Mouse (Mus musculus): ENCODE measurements around the gene Mpp5. TPM values are rescaled to one million over a fixed set of nuclear protein-coding genes. Genes with fewer than 3 reads are reported as not detected.
A peak's percentile ranks its signal among the peaks of the same experiment; 100 is the strongest.

The Mpp5 gene
- total and polyA plus RNA-seq, 2 experiments from 2014 or later = 12.7 to 14.5 TPM

DNA sequence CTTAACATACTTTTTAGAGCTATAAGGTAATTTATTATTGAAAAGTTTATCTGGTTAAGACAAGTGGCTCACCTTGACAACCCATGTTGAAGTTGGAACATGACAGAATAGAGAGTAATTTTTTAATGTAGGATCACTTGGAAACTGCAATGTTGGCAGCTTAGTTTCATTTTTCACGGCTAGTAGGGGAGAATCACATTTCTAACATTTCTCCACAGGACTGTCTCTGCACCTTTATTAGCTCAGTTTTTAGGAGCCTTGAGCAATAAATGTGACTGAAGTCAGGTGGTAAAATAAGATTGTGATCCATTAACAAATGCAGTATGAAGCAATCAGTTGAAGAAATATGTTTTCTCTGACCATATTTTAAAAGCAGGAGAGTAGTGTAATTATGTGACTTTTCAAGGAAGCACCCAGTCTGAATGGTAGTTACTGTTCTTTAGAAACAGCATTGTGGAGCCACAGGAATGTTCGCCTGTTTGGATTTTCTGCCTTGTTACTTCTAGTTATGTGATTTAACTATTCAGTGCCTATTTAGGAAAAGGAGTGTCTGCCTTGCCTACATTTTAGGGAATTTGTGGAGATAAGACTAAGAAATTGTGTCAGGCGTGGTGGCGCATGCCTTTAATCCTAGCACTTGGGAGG, 29.8 kb downstream of the Mpp5 start:
- Histone ChIP-seq H3K4me3 (ENCODE audit: low read length) (no peak overlapping the region), H3K36me3 (ENCODE audit: insufficient read depth, low read length) (no peaks in the 10 kb centered on the region), H3K27ac (no peak overlapping the region), H3K9ac (replicated peaks; ENCODE audit: low read length) (no peak overlapping the region), H3K4me2 (ENCODE audit: low read depth, low read length) (0 out of 2 replicates have a peak overlapping the region, but pooled peaks have one; percentile 1), H3K9me3 (ENCODE audit: low read length) (no peaks in the 10 kb centered on the region), H3K27me3 (ENCODE audit: insufficient read depth, low read length) (no peaks in the 10 kb centered on the region), H3K4me1 (ENCODE audit: insufficient read depth, low read length) (no peaks in the 10 kb centered on the region)
- WGBS = 56% methylated on average over 4 of the region's 4 CpGs
- ATAC-seq (no peak), DNase-seq (ENCODE audit: low spot score) (no peak)
- no peak for TF ChIP-seq CTCF (IDR thresholded peaks at IDR 0.05; ENCODE audit: low read depth)

DNA sequence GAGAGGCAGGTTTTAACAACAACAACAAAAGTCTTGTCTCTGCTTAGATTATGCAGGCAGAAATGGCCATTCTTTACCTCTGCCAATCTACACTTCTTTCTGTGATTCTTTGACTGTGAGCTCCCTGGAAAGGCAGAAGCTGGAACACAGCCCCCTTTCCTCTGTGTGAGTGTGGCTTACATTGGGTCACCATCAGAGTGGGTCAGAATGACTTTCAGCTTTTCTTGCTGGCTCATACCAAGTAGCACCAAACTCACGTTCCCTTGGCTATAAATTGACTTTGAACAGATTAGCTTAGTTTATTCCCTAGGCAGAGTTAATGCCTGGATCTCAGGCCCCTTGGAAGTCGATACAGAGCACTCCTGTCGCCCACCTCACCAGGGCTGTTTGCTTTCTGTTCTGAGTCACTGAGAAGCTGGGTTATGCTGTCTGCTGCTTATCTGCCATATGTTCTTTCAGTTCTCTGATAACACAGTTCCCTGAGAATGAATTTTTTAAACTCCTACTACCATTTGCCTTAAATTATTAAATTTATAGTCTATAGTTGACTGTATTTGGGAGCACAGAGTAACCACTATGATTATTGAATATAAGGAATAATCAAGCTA, 39.7 kb downstream of the Mpp5 start:
- DNase-seq (ENCODE audit: low spot score) (no peak), ATAC-seq (no peak)
- H3K9me3 ChIP-seq (ENCODE audit: low read length) = no peaks in the 10 kb centered on the region
- no peak overlapping the region for H3K4me3 ChIP-seq (ENCODE audit: low read length)
- WGBS = 52% methylated on average over 3 of the region's 3 CpGs
- H3K9ac ChIP-seq (replicated peaks; ENCODE audit: low read length) = no peak overlapping the region
- no peak for TF ChIP-seq CTCF (IDR thresholded peaks at IDR 0.05; ENCODE audit: low read depth)
- H3K4me1 ChIP-seq (ENCODE audit: insufficient read depth, low read length) = no peaks in the 10 kb centered on the region
- H3K4me2 ChIP-seq (ENCODE audit: low read depth, low read length) = no peak overlapping the region
- H3K27ac ChIP-seq = no peak overlapping the region
- H3K36me3 ChIP-seq (ENCODE audit: insufficient read depth, low read length) = no peaks in the 10 kb centered on the region
- H3K27me3 ChIP-seq (ENCODE audit: insufficient read depth, low read length) = no peaks in the 10 kb centered on the region

DNA sequence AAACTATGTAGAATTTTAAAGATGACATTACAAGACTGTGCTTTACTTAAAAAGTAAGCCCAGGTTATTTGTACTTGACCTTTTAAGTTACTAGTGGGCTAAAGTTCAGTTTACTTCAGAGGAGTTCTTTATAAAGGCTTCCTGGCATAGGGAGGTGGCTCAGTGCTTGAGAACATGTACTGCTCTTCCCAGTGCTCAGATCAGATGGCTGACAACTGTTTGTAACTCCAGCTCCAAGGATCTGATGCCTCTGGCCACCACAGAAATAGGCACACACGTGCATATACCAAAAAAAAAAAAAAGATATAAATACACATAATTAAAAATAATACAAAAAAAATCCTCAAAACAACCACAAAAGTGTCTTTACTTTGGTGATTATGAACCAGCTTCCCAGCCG, 42.1 kb downstream of the Mpp5 start:
- 78% methylated on average over 2 of the region's 2 CpGs for whole genome bisulfite sequencing
- no peak for TF ChIP-seq CTCF (IDR thresholded peaks at IDR 0.05; ENCODE audit: low read depth)

DNA sequence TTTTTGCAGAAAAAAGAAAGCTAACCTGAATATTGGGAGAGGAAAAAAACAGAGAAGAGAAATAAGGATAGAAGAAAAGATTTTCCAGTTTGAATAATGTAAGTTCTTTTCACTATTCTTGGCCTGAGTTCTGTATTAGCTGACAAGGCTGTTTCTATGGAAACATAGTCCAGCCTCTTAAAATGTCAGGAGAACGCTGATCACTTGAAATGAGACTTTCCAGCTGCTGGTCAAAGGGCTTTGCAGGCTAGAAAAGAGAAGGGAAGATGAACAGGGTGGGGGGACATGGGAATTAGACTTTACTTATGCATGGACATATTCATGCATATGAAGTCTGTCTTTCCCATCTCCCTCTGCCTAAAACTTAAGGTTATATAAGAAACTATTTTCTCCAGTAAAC, 45.5 kb downstream of the Mpp5 start:
- ATAC-seq (no peak), DNase-seq (ENCODE audit: low spot score) (peak; percentile 33)
- Histone ChIP-seq H3K4me3 (ENCODE audit: low read length) (no peak overlapping the region), H3K9me3 (ENCODE audit: low read length) (no peaks in the 10 kb centered on the region), H3K4me1 (ENCODE audit: insufficient read depth, low read length) (no peaks in the 10 kb centered on the region), H3K27ac (no peak overlapping the region), H3K27me3 (ENCODE audit: insufficient read depth, low read length) (no peaks in the 10 kb centered on the region), H3K36me3 (ENCODE audit: insufficient read depth, low read length) (no peaks in the 10 kb centered on the region), H3K4me2 (ENCODE audit: low read depth, low read length) (no peak overlapping the region), H3K9ac (replicated peaks; ENCODE audit: low read length) (no peak overlapping the region)
- TF ChIP-seq CTCF (IDR thresholded peaks at IDR 0.05; ENCODE audit: low read depth) = no peak
- 14% methylated on average over 1 of the region's 1 CpGs for WGBS

More for the DNA sequence above, 42.1 kb downstream of the Mpp5 start:
- Histone ChIP-seq H3K36me3 (ENCODE audit: insufficient read depth, low read length) (no peaks in the 10 kb centered on the region), H3K27me3 (ENCODE audit: insufficient read depth, low read length) (no peaks in the 10 kb centered on the region), H3K4me2 (ENCODE audit: low read depth, low read length) (no peak overlapping the region), H3K4me1 (ENCODE audit: insufficient read depth, low read length) (no peaks in the 10 kb centered on the region), H3K9ac (replicated peaks; ENCODE audit: low read length) (no peak overlapping the region), H3K27ac (no peak overlapping the region), H3K4me3 (ENCODE audit: low read length) (no peak overlapping the region), H3K9me3 (ENCODE audit: low read length) (no peaks in the 10 kb centered on the region)
- ATAC-seq (no peak), DNase-seq (ENCODE audit: low spot score) (no peak)

DNA sequence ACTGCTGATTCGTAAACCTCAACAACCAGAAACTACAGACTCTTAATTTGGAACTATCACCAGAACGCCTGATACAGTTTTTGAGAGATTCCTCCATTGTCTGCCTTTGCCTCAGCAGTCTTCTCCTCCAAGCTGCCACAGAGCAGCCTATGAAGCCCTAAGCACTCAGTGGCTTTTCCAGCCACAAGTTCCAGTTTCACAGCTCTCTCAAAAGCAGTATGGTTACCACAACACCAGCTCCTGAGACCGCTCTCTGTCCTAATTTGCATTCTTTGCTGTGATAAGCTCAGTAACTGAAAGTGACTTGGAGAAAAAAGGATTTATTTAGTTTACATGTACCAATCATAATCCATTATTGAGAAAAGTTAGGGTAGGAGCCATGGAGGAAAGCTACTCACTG, 51.3 kb downstream of the Mpp5 start:
- 68% methylated on average over 3 of the region's 3 CpGs for WGBS

DNA sequence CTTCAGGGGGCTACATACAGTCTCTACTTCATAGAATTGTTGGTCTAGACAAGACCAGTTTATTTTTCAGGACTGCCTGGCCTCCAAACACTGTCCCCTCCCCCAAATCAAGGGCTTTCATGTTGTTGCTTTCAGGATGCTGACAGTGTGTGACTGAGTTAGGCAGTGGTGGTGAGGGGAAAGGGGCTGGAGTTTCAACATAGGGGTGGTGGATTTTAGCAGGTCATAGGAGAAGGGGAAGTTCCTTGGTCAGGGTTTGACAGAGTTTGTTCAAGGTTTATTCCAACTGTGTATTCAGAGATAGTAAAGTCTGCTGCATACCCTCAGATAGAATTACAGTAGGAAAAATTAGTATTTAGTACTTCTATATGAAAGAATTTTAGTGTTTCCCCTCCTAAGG, 53.1 kb downstream of the Mpp5 start:
- DNase-seq (ENCODE audit: low spot score) = no peak
- no peaks in the 10 kb centered on the region for H3K27me3 ChIP-seq (ENCODE audit: insufficient read depth, low read length)
- H3K9me3 ChIP-seq (ENCODE audit: low read length) = no peaks in the 10 kb centered on the region
- no peak overlapping the region for H3K9ac ChIP-seq (replicated peaks; ENCODE audit: low read length)
- no peak overlapping the region for H3K4me2 ChIP-seq (ENCODE audit: low read depth, low read length)
- ATAC-seq = no peak
- no peak overlapping the region for H3K27ac ChIP-seq
- H3K36me3 ChIP-seq (ENCODE audit: insufficient read depth, low read length) = no peaks in the 10 kb centered on the region
- no peaks in the 10 kb centered on the region for H3K4me1 ChIP-seq (ENCODE audit: insufficient read depth, low read length)
- H3K4me3 ChIP-seq (ENCODE audit: low read length) = no peak overlapping the region
- TF ChIP-seq CTCF (IDR thresholded peaks at IDR 0.05; ENCODE audit: low read depth) = no peak

More for the DNA sequence above, 51.3 kb downstream of the Mpp5 start:
- Histone ChIP-seq H3K4me2 (ENCODE audit: low read depth, low read length) (no peak overlapping the region), H3K9ac (replicated peaks; ENCODE audit: low read length) (no peak overlapping the region), H3K27ac (no peak overlapping the region), H3K9me3 (ENCODE audit: low read length) (no peaks in the 10 kb centered on the region), H3K36me3 (ENCODE audit: insufficient read depth, low read length) (no peaks in the 10 kb centered on the region), H3K27me3 (ENCODE audit: insufficient read depth, low read length) (no peaks in the 10 kb centered on the region), H3K4me3 (ENCODE audit: low read length) (no peak overlapping the region), H3K4me1 (ENCODE audit: insufficient read depth, low read length) (no peaks in the 10 kb centered on the region)
- TF ChIP-seq CTCF (IDR thresholded peaks at IDR 0.05; ENCODE audit: low read depth) = no peak
- ATAC-seq (no peak), DNase-seq (ENCODE audit: low spot score) (no peak)

DNA sequence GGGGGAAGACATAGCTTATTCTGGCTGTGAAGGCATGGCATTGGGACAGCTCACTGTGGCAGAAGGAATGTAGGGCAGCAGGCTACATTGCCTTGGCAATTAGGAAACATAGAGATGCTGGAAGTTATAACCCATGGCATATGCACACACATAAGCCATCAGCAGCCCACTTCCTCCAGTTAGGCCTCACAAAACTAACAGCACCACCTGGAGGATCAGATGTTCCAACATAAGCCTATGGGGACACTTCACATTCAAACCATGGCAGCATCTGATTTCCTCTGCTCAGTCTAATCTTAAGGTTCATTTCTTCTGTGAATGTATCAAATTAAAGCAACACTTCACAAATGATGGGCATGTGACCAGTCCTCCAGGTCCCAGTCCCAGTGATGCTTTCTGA, 65.7 kb downstream of the Mpp5 start:
- no peak overlapping the region for H3K4me3 ChIP-seq (ENCODE audit: low read length)
- no peaks in the 10 kb centered on the region for H3K4me1 ChIP-seq (ENCODE audit: insufficient read depth, low read length)
- peak; percentile 49 for TF ChIP-seq CTCF (IDR thresholded peaks at IDR 0.05; ENCODE audit: low read depth)
- no peak overlapping the region for H3K9ac ChIP-seq (replicated peaks; ENCODE audit: low read length)
- no peak overlapping the region for H3K4me2 ChIP-seq (ENCODE audit: low read depth, low read length)
- ATAC-seq (no peak), DNase-seq (ENCODE audit: low spot score) (peak; percentile 5)
- no peaks in the 10 kb centered on the region for H3K36me3 ChIP-seq (ENCODE audit: insufficient read depth, low read length)
- no peaks in the 10 kb centered on the region for H3K9me3 ChIP-seq (ENCODE audit: low read length)
- no peaks in the 10 kb centered on the region for H3K27me3 ChIP-seq (ENCODE audit: insufficient read depth, low read length)
- H3K27ac ChIP-seq = no peak overlapping the region

Measured in hindbrain, postnatal 0 days (tissue).